Mouse (Mus musculus) neutrophil, adult 83 days (primary cell): ENCODE results near the gene Gm21244. TPM values are rescaled to one million over a fixed set of nuclear protein-coding genes. Genes with fewer than 3 reads are reported as not detected.

Experiments used
- total RNA-seq, 2 experiments: library from RNA; stranded (reverse); gene quantifications; one replicate each; pipeline ENCODE4 v1.2.4; 2023

Gm21244 gene
- total RNA-seq: not detected

GRCm38 (mm10) chrY:7169193-7169592, at the start of gene Gm21244:
Gene Gm21244, minus strand, starts transcription at chrY:7169293.

Other genes starting within 250 kb of the Gm21244 start
- not detected for gene Gm28998, start 84.5 kb upstream of the Gm21244 start, total RNA-seq
- gene Gm21788, start 235.7 kb upstream of the Gm21244 start, total RNA-seq: not detected